Mouse (Mus musculus) kidney, embryonic 15.5 days (tissue): ENCODE results near the gene Ube2d2b. TPM values are rescaled to one million over a fixed set of nuclear protein-coding genes. Genes with fewer than 3 reads are reported as not detected.

Experiments used
- ATAC-seq: fragments of 200-750 bp; cut with Nextera tagmentation; replicated peaks from 2 replicates; pipeline ENCODE4 v1.8.0; 2017; ENCODE audit warnings: moderate TSS enrichment; ENCODE audit not compliant: low FRiP score
- H3K27ac ChIP-seq: fragments of 300-500 bp; sonication (generic); 2 replicates; pipeline ENCODE4 v1.5.1; 2015; ENCODE audit warnings: mild to moderate bottlenecking, inconsistent platforms
- H3K27me3 ChIP-seq: fragments of 300-500 bp; sonication (generic); 2 replicates; pipeline ENCODE4 v1.6.1; 2015; ENCODE audit warnings: inconsistent platforms
- H3K36me3 ChIP-seq: fragments of 300-500 bp; sonication (generic); 2 replicates; pipeline ENCODE4 v1.6.1; 2015; ENCODE audit warnings: inconsistent platforms
- H3K4me1 ChIP-seq: fragments of 300-500 bp; sonication (generic); 2 replicates; pipeline ENCODE4 v1.6.1; 2015; ENCODE audit warnings: inconsistent platforms
- H3K4me2 ChIP-seq: fragments of 300-500 bp; sonication (generic); 2 replicates; pipeline ENCODE4 v1.6.1; 2015; ENCODE audit warnings: moderate library complexity, mild to moderate bottlenecking, inconsistent platforms
- H3K4me3 ChIP-seq: fragments of 300-500 bp; sonication (generic); replicated peaks from 2 replicates; pipeline ENCODE4 v1.5.1; 2015; ENCODE audit warnings: mild to moderate bottlenecking, inconsistent platforms
- H3K9ac ChIP-seq: fragments of 300-500 bp; sonication (generic); 2 replicates; pipeline ENCODE4 v1.6.1; 2015; ENCODE audit warnings: mild to moderate bottlenecking, inconsistent platforms
- H3K9me3 ChIP-seq: fragments of 300-500 bp; sonication (generic); replicated peaks from 2 replicates; pipeline ENCODE4 v1.6.1; 2016; ENCODE audit warnings: inconsistent platforms
- WGBS: fragments of 180-500 bp; shearing (Covaris S2); methylation state at CpG from one replicate; pipeline ENCODE4 v1.1.7; 2015; ENCODE audit warnings: mixed read lengths; 5-methylcytosine and 5-hydroxymethylcytosine counted together
- polyA plus RNA-seq: library from polyadenylated mRNA; unstranded; fragments of >200 nt; fragmentation: Nextera tagmentation; extraction: Ambion mirVana; gene quantifications from 2 replicates; pipeline ENCODE4 v1.2.1, GENCODE M21; 2015

Ube2d2b gene
- 0.30 and 0.35 TPM in 2 replicates for polyA plus RNA-seq

GRCm38 (mm10) chr5:107829998-107830560, at the start of gene Ube2d2b:
Gene Ube2d2b, plus strand, starts transcription at chr5:107830099.
- H3K4me1 ChIP-seq, result 0 out of 2 replicates have a peak, but pooled peaks cover 2% of the 10 kb centered on the region
- no peak within 1 kb of the TSS for H3K4me2 ChIP-seq
- no peak for ATAC-seq
- peaks cover 13% of the 10 kb centered on the region for H3K36me3 ChIP-seq
- no peak within 1 kb of the TSS for H3K27ac ChIP-seq
- H3K4me3 ChIP-seq, result no peak within 1 kb of the TSS
- H3K27me3 ChIP-seq, result no peaks in the 10 kb centered on the region
- H3K9ac ChIP-seq, result no peak within 1 kb of the TSS
- WGBS, result 98% methylated on average over 22 of the region's 22 CpGs
- H3K9me3 ChIP-seq, result 0 out of 2 replicates have a peak, but pooled peaks cover 3% of the 10 kb centered on the region

DNA sequence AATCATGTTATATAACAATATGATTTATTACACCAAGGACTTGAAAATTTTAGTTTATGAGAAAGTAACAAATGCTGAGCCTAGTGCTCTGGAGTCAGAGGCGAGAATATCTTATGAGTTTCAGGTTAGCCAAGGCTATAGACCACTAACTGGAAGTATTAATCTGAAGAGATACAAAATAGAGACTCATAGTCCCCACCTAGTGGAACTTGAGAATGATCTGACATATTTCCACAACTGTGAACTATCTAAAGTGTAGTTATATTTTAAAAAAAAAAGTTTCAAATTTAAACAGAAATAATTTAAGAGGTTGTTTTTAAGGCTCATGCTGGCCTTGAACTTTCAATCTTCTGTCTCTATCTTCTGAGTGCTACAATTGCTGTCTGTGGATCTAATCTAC, 47.5 kb upstream of the Ube2d2b start:
- Histone ChIP-seq H3K4me2 (no peak overlapping the region), H3K27me3 (no peaks in the 10 kb centered on the region), H3K9ac (no peak overlapping the region), H3K9me3 (no peaks in the 10 kb centered on the region), H3K4me3 (no peak overlapping the region), H3K4me1 (no peaks in the 10 kb centered on the region), H3K27ac (no peak overlapping the region), H3K36me3 (peaks cover 48% of the 10 kb centered on the region)
- no peak for ATAC-seq
- 94% methylated on average over 1 of the region's 1 CpGs for WGBS

- ATAC-seq, result no peak
- no peak overlapping the region for H3K4me2 ChIP-seq
- H3K4me3 ChIP-seq, result no peak overlapping the region
- H3K4me1 ChIP-seq, result no peaks in the 10 kb centered on the region
- H3K9me3 ChIP-seq, result no peaks in the 10 kb centered on the region
- H3K36me3 ChIP-seq, result peaks cover 39% of the 10 kb centered on the region
- no peak overlapping the region for H3K27ac ChIP-seq
- no peak overlapping the region for H3K9ac ChIP-seq
- WGBS, result 84% methylated on average over 6 of the region's 7 CpGs
- H3K27me3 ChIP-seq, result no peaks in the 10 kb centered on the region
Observed at GRCm38 (mm10) chr5:107787682-107788443, 42.0 kb upstream of the Ube2d2b start.

DNA sequence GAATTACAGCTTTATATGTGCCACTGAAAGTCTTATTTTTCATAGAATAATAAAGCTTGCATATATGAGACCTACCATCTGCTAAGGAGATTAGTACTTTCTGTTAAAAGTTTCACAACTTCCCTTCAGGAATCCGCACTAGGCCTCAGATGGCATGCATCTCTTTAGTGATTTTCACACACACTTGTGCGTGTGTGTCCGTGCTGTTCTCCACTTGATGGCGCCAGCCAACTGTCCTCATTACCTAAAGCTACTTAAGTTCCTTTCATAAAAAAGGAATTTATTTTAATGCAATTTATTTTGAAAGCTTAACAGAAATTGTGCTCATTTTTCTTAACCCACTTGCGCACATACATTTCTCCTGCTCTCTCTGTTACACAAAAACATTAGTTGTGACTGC, 40.4 kb upstream of the Ube2d2b start:
- Histone ChIP-seq H3K4me1 (no peaks in the 10 kb centered on the region), H3K9ac (no peak overlapping the region), H3K27ac (no peak overlapping the region), H3K4me3 (no peak overlapping the region), H3K4me2 (no peak overlapping the region), H3K36me3 (peaks cover 28% of the 10 kb centered on the region), H3K27me3 (no peaks in the 10 kb centered on the region), H3K9me3 (no peaks in the 10 kb centered on the region)
- no peak for ATAC-seq
- 80% methylated on average over 5 of the region's 5 CpGs for WGBS

DNA sequence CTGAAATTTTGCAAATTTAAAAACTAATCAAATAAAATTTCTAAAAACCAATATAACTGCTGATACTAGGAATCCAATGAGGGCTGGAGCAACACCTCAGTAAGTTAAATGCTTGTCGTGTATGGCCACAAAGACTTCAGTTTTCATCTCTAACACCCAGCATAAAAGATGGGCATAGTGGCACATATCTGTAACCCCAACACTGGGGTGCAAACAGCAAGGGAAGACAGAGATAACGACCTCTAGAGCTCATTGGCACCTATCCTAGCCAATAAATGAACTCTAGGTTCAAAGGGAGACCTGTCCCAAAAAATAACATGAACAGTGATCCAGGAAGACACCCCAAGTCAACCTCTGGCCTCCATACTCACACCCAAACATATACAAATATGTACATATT, 37.9 kb upstream of the Ube2d2b start:
- Histone ChIP-seq H3K27ac (no peak overlapping the region), H3K4me3 (no peak overlapping the region), H3K4me1 (no peaks in the 10 kb centered on the region), H3K27me3 (no peaks in the 10 kb centered on the region), H3K4me2 (no peak overlapping the region), H3K9ac (no peak overlapping the region), H3K9me3 (no peaks in the 10 kb centered on the region), H3K36me3 (peaks cover 27% of the 10 kb centered on the region)
- ATAC-seq, result no peak
- WGBS, result 79% methylated on average over 2 of the region's 2 CpGs

DNA sequence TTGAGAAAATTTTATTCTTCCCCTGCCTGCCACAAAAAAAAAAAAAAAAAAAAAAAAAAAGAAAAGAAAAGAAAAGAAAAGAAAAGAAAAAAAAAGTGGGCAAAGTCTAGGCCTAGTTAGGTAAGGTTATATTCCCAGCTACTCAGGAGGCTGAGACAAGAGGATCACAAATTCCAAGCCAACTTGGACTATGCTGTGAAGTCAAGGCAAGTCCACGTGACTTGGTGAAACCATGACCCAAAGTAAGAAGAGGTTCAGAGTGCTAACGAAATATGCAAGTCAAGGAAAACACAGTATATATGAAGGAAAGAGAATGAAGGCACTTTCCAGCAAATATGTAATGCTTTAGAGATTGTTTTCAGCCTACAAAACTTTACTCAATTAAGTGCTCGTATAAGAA, 37.4 kb upstream of the Ube2d2b start:
- Histone ChIP-seq H3K36me3 (peaks cover 26% of the 10 kb centered on the region), H3K27me3 (no peaks in the 10 kb centered on the region), H3K9me3 (no peaks in the 10 kb centered on the region), H3K4me2 (no peak overlapping the region), H3K27ac (no peak overlapping the region), H3K4me3 (no peak overlapping the region), H3K4me1 (no peaks in the 10 kb centered on the region), H3K9ac (no peak overlapping the region)
- 95% methylated on average over 3 of the region's 3 CpGs for WGBS
- ATAC-seq, result no peak

GRCm38 (mm10) chr5:107793258-107793657, 36.6 kb upstream of the Ube2d2b start:
- Histone ChIP-seq H3K27ac (no peak overlapping the region), H3K9ac (no peak overlapping the region), H3K4me3 (no peak overlapping the region), H3K27me3 (no peaks in the 10 kb centered on the region), H3K9me3 (no peaks in the 10 kb centered on the region), H3K4me2 (no peak overlapping the region), H3K4me1 (no peaks in the 10 kb centered on the region), H3K36me3 (peaks cover 31% of the 10 kb centered on the region)
- no peak for ATAC-seq
- WGBS, result 49% methylated on average over 3 of the region's 3 CpGs

DNA sequence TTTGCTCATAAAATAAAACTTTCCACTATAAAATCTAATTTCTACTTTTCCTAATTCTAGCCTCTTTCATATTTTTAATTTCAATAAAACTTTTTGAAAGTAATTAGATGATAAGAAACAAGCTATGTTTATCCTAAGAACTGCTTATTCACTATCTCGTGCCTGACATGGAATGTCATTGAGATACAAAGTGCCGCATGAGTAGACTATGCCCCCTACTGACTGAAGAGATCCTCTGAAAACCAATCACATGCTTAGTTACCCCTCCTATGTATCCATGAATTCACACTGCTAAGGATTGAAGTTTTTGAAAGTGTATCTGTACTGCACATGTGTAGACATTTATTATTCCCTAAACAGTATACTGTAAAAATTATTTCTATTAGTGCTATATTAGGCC, 36.0 kb upstream of the Ube2d2b start:
- 48% methylated on average over 2 of the region's 2 CpGs for WGBS
- Histone ChIP-seq H3K36me3 (peaks cover 37% of the 10 kb centered on the region), H3K4me3 (no peak overlapping the region), H3K4me1 (no peaks in the 10 kb centered on the region), H3K27ac (no peak overlapping the region), H3K27me3 (no peaks in the 10 kb centered on the region), H3K9ac (no peak overlapping the region), H3K9me3 (no peaks in the 10 kb centered on the region), H3K4me2 (no peak overlapping the region)
- no peak for ATAC-seq

- 91% methylated on average over 6 of the region's 6 CpGs for WGBS
Observed at GRCm38 (mm10) chr5:107798290-107798689, 31.6 kb upstream of the Ube2d2b start.

DNA sequence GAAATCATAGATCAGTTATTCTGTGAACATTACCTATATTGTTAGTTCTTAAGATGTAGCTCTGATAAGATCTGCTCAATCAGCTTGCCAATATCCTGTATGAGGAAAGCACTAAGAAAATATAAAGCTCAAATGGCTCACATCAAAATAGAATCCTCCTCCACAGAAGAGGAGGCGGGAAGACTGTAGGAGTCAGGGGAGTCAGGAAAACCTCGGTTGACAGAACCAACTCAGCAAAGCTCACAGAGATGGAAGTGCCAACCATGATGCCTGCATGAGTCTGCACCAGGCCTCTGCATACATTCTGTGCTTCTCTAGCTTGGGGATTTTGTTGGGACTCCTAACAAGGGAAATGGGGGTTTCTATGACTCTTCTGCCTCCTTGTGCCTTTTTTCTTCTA, 28.7 kb upstream of the Ube2d2b start:
- 66% methylated on average over 2 of the region's 2 CpGs for WGBS

More at GRCm38 (mm10) chr5:107798290-107798689, 31.6 kb upstream of the Ube2d2b start:
- Histone ChIP-seq H3K4me1 (no peaks in the 10 kb centered on the region), H3K4me3 (no peak overlapping the region), H3K36me3 (peaks cover 37% of the 10 kb centered on the region), H3K9me3 (no peaks in the 10 kb centered on the region), H3K4me2 (no peak overlapping the region), H3K27me3 (no peaks in the 10 kb centered on the region), H3K27ac (no peak overlapping the region), H3K9ac (no peak overlapping the region)
- no peak for ATAC-seq

GRCm38 (mm10) chr5:107802621-107803020, 27.3 kb upstream of the Ube2d2b start:
- Histone ChIP-seq H3K9me3 (no peaks in the 10 kb centered on the region), H3K36me3 (peaks cover 17% of the 10 kb centered on the region), H3K9ac (no peak overlapping the region), H3K4me2 (no peak overlapping the region), H3K27ac (no peak overlapping the region), H3K4me3 (no peak overlapping the region), H3K4me1 (no peaks in the 10 kb centered on the region), H3K27me3 (no peaks in the 10 kb centered on the region)
- no peak for ATAC-seq

More for the DNA sequence above, 28.7 kb upstream of the Ube2d2b start:
- Histone ChIP-seq H3K9me3 (no peaks in the 10 kb centered on the region), H3K27ac (no peak overlapping the region), H3K27me3 (no peaks in the 10 kb centered on the region), H3K36me3 (peaks cover 26% of the 10 kb centered on the region), H3K9ac (no peak overlapping the region), H3K4me1 (no peaks in the 10 kb centered on the region), H3K4me3 (no peak overlapping the region), H3K4me2 (no peak overlapping the region)
- no peak for ATAC-seq

DNA sequence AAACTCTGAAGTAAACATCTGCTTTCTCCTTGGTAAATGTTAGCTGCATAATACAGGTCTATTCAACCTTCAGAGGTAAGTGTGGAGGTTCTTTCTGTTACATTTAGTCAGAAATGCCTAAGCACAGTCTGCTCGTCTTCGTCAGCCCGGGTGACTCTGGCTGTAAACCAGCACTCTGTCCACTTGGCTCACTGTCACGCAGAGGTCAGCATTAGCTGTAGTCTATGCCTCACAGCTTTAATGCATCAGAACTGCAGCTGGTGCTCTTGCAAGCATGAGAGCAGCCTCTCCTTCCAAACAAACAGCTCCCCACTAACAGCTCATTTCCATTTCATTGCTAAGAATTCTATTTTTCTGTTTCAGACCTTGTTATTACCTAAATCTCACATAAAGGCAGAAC, 22.4 kb upstream of the Ube2d2b start:
- no peak for ATAC-seq
- Histone ChIP-seq H3K4me1 (no peaks in the 10 kb centered on the region), H3K36me3 (peaks cover 27% of the 10 kb centered on the region), H3K27ac (no peak overlapping the region), H3K9ac (no peak overlapping the region), H3K9me3 (no peaks in the 10 kb centered on the region), H3K27me3 (no peaks in the 10 kb centered on the region), H3K4me2 (no peak overlapping the region), H3K4me3 (no peak overlapping the region)
- WGBS, result 69% methylated on average over 4 of the region's 4 CpGs
